Comparison of ENCODE assay signal across 30 mouse cellular contexts in the genomic region with DNA sequence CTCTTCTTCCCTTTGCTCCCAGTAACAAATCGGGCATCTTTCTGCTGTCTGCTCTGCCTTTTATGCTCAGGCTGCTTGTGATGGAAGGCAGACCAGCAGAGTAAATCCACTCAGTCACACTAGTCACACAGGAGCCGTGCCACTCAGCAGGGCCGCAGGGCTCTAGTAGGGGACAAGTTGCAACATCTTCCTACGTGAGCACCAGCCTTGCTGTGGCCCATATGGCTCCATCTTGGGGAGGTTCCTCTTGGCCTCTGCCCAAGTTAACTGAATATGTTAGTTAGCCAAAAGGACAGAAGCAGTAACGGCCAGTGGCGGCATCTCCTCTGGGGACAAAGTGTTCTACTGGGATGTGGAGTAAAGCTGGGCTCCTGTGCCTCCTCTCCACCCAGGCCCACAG. TPM values are rescaled to one million over a fixed set of nuclear protein-coding genes. Genes with fewer than 3 reads are reported as not detected.
DNase-seq lines count a peak whose midpoint lies in the region; ATAC-seq and TF ChIP-seq lines count a peak whose summit lies in the region.
"Had no signal": no experiment of that assay in that cellular context is flagged by ENCODE, and none has a peak within 500 bp of the region (broad histone marks: within the 10 kb centered on the region; RNA-seq: fewer than 3 reads in every experiment).

No protein-coding gene starts in this region.

- DNase-seq in lung, adult 18-20 months, result peak; percentile 15 to 23
- no peak for DNase-seq in lung, adult 2 months
- DNase-seq in monocyte, adult 2 months (ENCODE audit: low read depth in 1 of 2, low spot score in 2 of 2), result peak; percentile 13 to 36
- DNase-seq in kidney, postnatal 36 days, result no peak
- DNase-seq in urinary bladder, postnatal 14 days (ENCODE audit: low spot score), result no peak
- DNase-seq: adrenal gland, postnatal 14 days; cerebellum, adult 8-10 months; gastrocnemius, postnatal 25 days; heart, adult 2 months; heart, postnatal 36 days; kidney, adult 9 months; kidney, postnatal 14 days; layer of hippocampus, postnatal 36 days; thymus, adult 18-20 months; thymus, postnatal 4 days had no signal

- no peaks in the 10 kb centered on the region for H3K36me3 ChIP-seq in E14TG2a.4 (ENCODE audit: insufficient read depth, low read length)
- H3K36me3 ChIP-seq: embryonic facial prominence, embryonic 15.5 days; forebrain, embryonic 15.5 days; hindbrain, embryonic 15.5 days; limb, embryonic 13.5 days; liver, embryonic 15.5 days; midbrain, embryonic 13.5 days had no signal

- no peak for TF ChIP-seq POLR2A in lung, adult 2 months (IDR thresholded peaks at IDR 0.05; ENCODE audit: borderline replicate concordance, extremely low read depth, low read depth, low read length)

- no peak for TF ChIP-seq CTCF in lung, adult 2 months (IDR thresholded peaks at IDR 0.05; ENCODE audit: insufficient read depth, low read length)
- TF ChIP-seq CTCF in E14TG2a.4 (conservative IDR thresholded peaks at IDR 0.05; ENCODE audit: low read length), result no peak

- 69% methylated on average over 6 of the region's 6 CpGs for WGBS in lung, adult 2 months

- H3K4me3 ChIP-seq in lung, adult 2 months (replicated peaks; ENCODE audit: extremely low read depth, low read depth, low read length), result no peak overlapping the region
- H3K4me3 ChIP-seq in E14TG2a.4 (replicated peaks; ENCODE audit: low read length), result peak overlapping the region; percentile 55
- H3K4me3 ChIP-seq: embryonic facial prominence, embryonic 15.5 days; forebrain, embryonic 15.5 days; heart, adult 2 months; hindbrain, embryonic 15.5 days; limb, embryonic 13.5 days; liver, embryonic 15.5 days; midbrain, embryonic 13.5 days had no signal

- no peaks in the 10 kb centered on the region for H3K27me3 ChIP-seq in E14TG2a.4 (ENCODE audit: insufficient read depth, low read length)
- H3K27me3 ChIP-seq: embryonic facial prominence, embryonic 15.5 days; forebrain, embryonic 15.5 days; hindbrain, embryonic 15.5 days; limb, embryonic 13.5 days; liver, embryonic 15.5 days; midbrain, embryonic 13.5 days had no signal

- H3K9me3 ChIP-seq in E14TG2a.4 (ENCODE audit: low read length), result no peaks in the 10 kb centered on the region
- H3K9me3 ChIP-seq: embryonic facial prominence, embryonic 15.5 days; forebrain, embryonic 15.5 days; hindbrain, embryonic 15.5 days; limb, embryonic 13.5 days; liver, embryonic 15.5 days; midbrain, embryonic 13.5 days had no signal

- ATAC-seq in common myeloid progenitor, adult 5-6 weeks (replicated peaks; ENCODE audit: low read depth, poor library complexity, severe bottlenecking), result peak; percentile 95
- ATAC-seq: forebrain, embryonic 15.5 days; intestine, embryonic 16.5 days; midbrain, embryonic 13.5 days had no signal

- no peaks in the 10 kb centered on the region for H3K4me1 ChIP-seq in lung, adult 2 months (ENCODE audit: control insufficient read depth, insufficient read depth, low read length)
- peaks cover 23% of the 10 kb centered on the region for H3K4me1 ChIP-seq in E14TG2a.4 (replicated peaks; ENCODE audit: low read depth, low read length)
- H3K4me1 ChIP-seq: embryonic facial prominence, embryonic 15.5 days; forebrain, embryonic 15.5 days; hindbrain, embryonic 15.5 days; limb, embryonic 13.5 days; liver, embryonic 15.5 days; midbrain, embryonic 13.5 days had no signal

RNA-seq across cellular contexts. Expression of a gene that starts 8.4 kb away (rescaled TPM):
- polyA plus RNA-seq in lung, adult 2 months (2012; rRNA removed), result 3.5 and 4.4 TPM in 2 replicates
- 1.1 TPM in 2 replicates for total RNA-seq in common myeloid progenitor, adult 5-6 weeks (2017)
- total RNA-seq: layer of hippocampus, adult 8-10 months; layer of hippocampus, postnatal 36 days; left cerebral cortex, postnatal 10 days had no signal
- polyA plus RNA-seq: forebrain, embryonic 15.5 days; heart, embryonic 14.5 days; hindbrain, embryonic 15.5 days; intestine, embryonic 16.5 days; limb, embryonic 13.5 days; midbrain, embryonic 13.5 days; neural tube, embryonic 14.5 days; small intestine, adult 2 months; stomach, embryonic 16.5 days had no signal

RNA-seq across cellular contexts. Expression of a gene that starts 14.6 kb away (rescaled TPM):
- 30.5 and 41.4 TPM in 2 replicates for polyA plus RNA-seq in lung, adult 2 months (2012; rRNA removed)
- 139 and 205 TPM in 2 replicates for total RNA-seq in common myeloid progenitor, adult 5-6 weeks (2017)

Comparison
In these comparisons a context has a peak if more than half of its experiments do, and no peak if none do; other contexts are left out.
1. DNase-seq: peak in lung, adult 18-20 months (2 of 2) and monocyte, adult 2 months (2 of 2); none in lung, adult 2 months (single experiment), kidney, postnatal 36 days (0 of 2) and urinary bladder, postnatal 14 days (single experiment).